ENCODE assay signal across 9 mouse cellular contexts in genomic region chr9:47530544-47530921, GRCm38 (mm10). TPM values are rescaled to one million over a fixed set of nuclear protein-coding genes. Genes with fewer than 3 reads are reported as not detected.
DNase-seq lines count a peak whose midpoint lies in the region; ATAC-seq and TF ChIP-seq lines count a peak whose summit lies in the region.
"Had no signal": no experiment of that assay in that cellular context is flagged by ENCODE, and none has a peak within 500 bp of the region (broad histone marks: within the 10 kb centered on the region; RNA-seq: fewer than 3 reads in every experiment).

No protein-coding gene starts in this region.

- H3K4me2 ChIP-seq in heart, embryonic 15.5 days: peak overlapping the region; percentile 94
- peak overlapping the region; percentile 97 for H3K4me2 ChIP-seq in forebrain, embryonic 13.5 days
- peak overlapping the region; percentile 70 for H3K4me2 ChIP-seq in liver, embryonic 15.5 days

- no peaks in the 10 kb centered on the region for H3K9me3 ChIP-seq in heart, embryonic 15.5 days (replicated peaks)
- no peaks in the 10 kb centered on the region for H3K9me3 ChIP-seq in E14TG2a.4 (ENCODE audit: low read length)
- no peaks in the 10 kb centered on the region for H3K9me3 ChIP-seq in forebrain, embryonic 13.5 days (replicated peaks)
- H3K9me3 ChIP-seq in liver, embryonic 15.5 days (replicated peaks): no peaks in the 10 kb centered on the region

- H3K36me3 ChIP-seq in heart, embryonic 15.5 days: no peaks in the 10 kb centered on the region
- H3K36me3 ChIP-seq in E14TG2a.4 (ENCODE audit: insufficient read depth, low read length): peaks cover 5% of the 10 kb centered on the region
- no peaks in the 10 kb centered on the region for H3K36me3 ChIP-seq in forebrain, embryonic 13.5 days (ENCODE audit: poor library complexity, severe bottlenecking)
- no peaks in the 10 kb centered on the region for H3K36me3 ChIP-seq in liver, embryonic 15.5 days (replicated peaks)
- H3K36me3 ChIP-seq: G1E had no signal

- H3K4me3 ChIP-seq in heart, embryonic 15.5 days: peak overlapping the region; percentile 73
- H3K4me3 ChIP-seq in E14TG2a.4 (replicated peaks; ENCODE audit: low read length): peak overlapping the region; percentile 92
- H3K4me3 ChIP-seq in forebrain, embryonic 13.5 days: peak overlapping the region; percentile 89
- H3K4me3 ChIP-seq in liver, embryonic 15.5 days (replicated peaks): peak overlapping the region; percentile 57

- H3K27me3 ChIP-seq in heart, embryonic 15.5 days: peaks cover 54% of the 10 kb centered on the region
- peaks cover 31% of the 10 kb centered on the region for H3K27me3 ChIP-seq in E14TG2a.4 (ENCODE audit: insufficient read depth, low read length)
- H3K27me3 ChIP-seq in forebrain, embryonic 13.5 days: no peaks in the 10 kb centered on the region
- H3K27me3 ChIP-seq in liver, embryonic 15.5 days: peaks cover 78% of the 10 kb centered on the region

- H3K27ac ChIP-seq in heart, embryonic 15.5 days: peak overlapping the region; percentile 51
- peak overlapping the region; percentile 91 for H3K27ac ChIP-seq in forebrain, embryonic 13.5 days
- H3K27ac ChIP-seq in liver, embryonic 15.5 days (replicated peaks): no peak overlapping the region

- TF ChIP-seq CTCF in E14TG2a.4 (conservative IDR thresholded peaks at IDR 0.05; ENCODE audit: low read length): no peak

- peak; percentile 10; the same call in 1 of the 2 replicates for ATAC-seq in heart, embryonic 15.5 days (replicated peaks; ENCODE audit: insufficient number of reproducible peaks, insufficient read depth, low FRiP score, low read depth)
- no peak; the same call in 1 of the 2 replicates for ATAC-seq in forebrain, embryonic 13.5 days
- ATAC-seq in liver, embryonic 15.5 days (ENCODE audit: insufficient read depth): peak; percentile 20

- no peak for DNase-seq in heart, adult 9 months (ENCODE audit: low spot score in 2 of 2)
- no peak for DNase-seq in adrenal gland, postnatal 4 days (ENCODE audit: low spot score in 2 of 2)
- no peak for DNase-seq in urinary bladder, postnatal 10 days (ENCODE audit: low spot score)
- no peak for DNase-seq in Muller cell, postnatal 12 days (ENCODE audit: inconsistent ontology term)

- H3K4me1 ChIP-seq in heart, embryonic 15.5 days (replicated peaks): peaks cover 29% of the 10 kb centered on the region
- peaks cover 33% of the 10 kb centered on the region for H3K4me1 ChIP-seq in E14TG2a.4 (replicated peaks; ENCODE audit: low read depth, low read length)
- peaks cover 42% of the 10 kb centered on the region for H3K4me1 ChIP-seq in forebrain, embryonic 13.5 days
- peaks cover 20% of the 10 kb centered on the region for H3K4me1 ChIP-seq in liver, embryonic 15.5 days (replicated peaks)

- H3K9ac ChIP-seq in heart, embryonic 15.5 days: peak overlapping the region; percentile 68
- peak overlapping the region; percentile 97 for H3K9ac ChIP-seq in forebrain, embryonic 13.5 days
- peak overlapping the region; percentile 7; the same call in 1 of the 2 replicates for H3K9ac ChIP-seq in liver, embryonic 15.5 days

- 0% methylated on average over 22 of the region's 30 CpGs for WGBS in heart, embryonic 15.5 days
- WGBS in forebrain, embryonic 13.5 days: 0% methylated on average over 21 of the region's 30 CpGs
- WGBS in liver, embryonic 15.5 days (ENCODE audit: insufficient replicate concordance): 1% methylated on average over 29 of the region's 30 CpGs

RNA-seq across cellular contexts. Expression of gene Cadm1, which starts 0.6 kb away (rescaled TPM):
- polyA plus RNA-seq in heart, embryonic 15.5 days (2015; fragmentation: Nextera tagmentation; extraction: Ambion mirVana): 12.6 and 22.6 TPM in 2 replicates
- polyA plus RNA-seq in forebrain, embryonic 13.5 days (2015; fragmentation: Nextera tagmentation; extraction: Ambion mirVana): 140 TPM in 2 replicates
- 6.4 and 7.7 TPM in 2 replicates for polyA plus RNA-seq in liver, embryonic 15.5 days (2015; fragmentation: Nextera tagmentation; extraction: Ambion mirVana)
- 10 to 100 TPM; 60.4 to 67.9 TPM for total RNA-seq in adrenal gland, postnatal 4 days (2021)
- polyA plus RNA-seq: G1E had no signal

Comparison
In these comparisons a context has a peak if more than half of its experiments do, and no peak if none do; other contexts are left out.
1. H3K9ac ChIP-seq: peak in every context shown above with its lines; median percentile 97 in forebrain, embryonic 13.5 days; 68 in heart, embryonic 15.5 days; 7 in liver, embryonic 15.5 days.